Mouse (Mus musculus) liver, adult 2 months (tissue): ENCODE measurements around the gene Gm7579. TPM values are rescaled to one million over a fixed set of nuclear protein-coding genes. Genes with fewer than 3 reads are reported as not detected.

Experiments
- polyA plus RNA-seq: library from polyadenylated mRNA; depleted of rRNA; stranded (reverse); fragments of >200 nt; gene quantifications from 2 replicates; pipeline ENCODE4 v1.2.3, GENCODE M21; 2012; rRNA removed
- total RNA-seq: library from RNA; depleted of rRNA; stranded (reverse); fragments of >200 nt; gene quantifications from 2 replicates; pipeline ENCODE4 v1.2.3, GENCODE M21; 2014; rRNA removed

The Gm7579 gene
- total and polyA plus RNA-seq, 2 experiments = not detected

Other genes with a start within 250 kb of the Gm7579 start
- gene Mob2, start 150.8 kb upstream of the Gm7579 start, total RNA-seq = 26.2 and 27.6 TPM in 2 replicates
- 24.0 and 26.4 TPM in 2 replicates for gene Mob2, start 150.8 kb upstream of the Gm7579 start, polyA plus RNA-seq
- gene Dusp8, start 116.0 kb upstream of the Gm7579 start, total RNA-seq = under 0.01 and 0.07 TPM in 2 replicates
- gene Dusp8, start 116.0 kb upstream of the Gm7579 start, polyA plus RNA-seq = 0.16 and 0.48 TPM in 2 replicates
- gene Gm45618, start 91.1 kb upstream of the Gm7579 start, total RNA-seq = not detected in 2 replicates
- not detected in 2 replicates for gene Gm45618, start 91.1 kb upstream of the Gm7579 start, polyA plus RNA-seq
- gene Gm39115, start 75.8 kb upstream of the Gm7579 start, total RNA-seq = not detected in 2 replicates
- not detected in 2 replicates for gene Gm39115, start 75.8 kb upstream of the Gm7579 start, polyA plus RNA-seq
- not detected in 2 replicates for gene Gm45337, start 67.3 kb upstream of the Gm7579 start, total RNA-seq
- gene Gm45337, start 67.3 kb upstream of the Gm7579 start, polyA plus RNA-seq = not detected in 2 replicates
- gene Gm29735, start 54.7 kb upstream of the Gm7579 start, total RNA-seq = not detected in 2 replicates
- not detected in 2 replicates for gene Gm29735, start 54.7 kb upstream of the Gm7579 start, polyA plus RNA-seq
- gene Gm4553, start 46.1 kb upstream of the Gm7579 start, total RNA-seq = not detected in 2 replicates
- gene Gm4553, start 46.1 kb upstream of the Gm7579 start, polyA plus RNA-seq = not detected in 2 replicates
- gene Krtap5-2, start 35.9 kb upstream of the Gm7579 start, total RNA-seq = not detected in 2 replicates
- not detected in 2 replicates for gene Krtap5-2, start 35.9 kb upstream of the Gm7579 start, polyA plus RNA-seq
- not detected in 2 replicates for gene Gm10153, start 21.5 kb upstream of the Gm7579 start, total RNA-seq
- not detected in 2 replicates for gene Gm10153, start 21.5 kb upstream of the Gm7579 start, polyA plus RNA-seq
- not detected in 2 replicates for gene Krtap5-3, start 10.5 kb upstream of the Gm7579 start, total RNA-seq
- not detected in 2 replicates for gene Krtap5-3, start 10.5 kb upstream of the Gm7579 start, polyA plus RNA-seq
- gene Krtap5-5, start 18.1 kb downstream of the Gm7579 start, total RNA-seq = not detected in 2 replicates
- gene Krtap5-5, start 18.1 kb downstream of the Gm7579 start, polyA plus RNA-seq = not detected in 2 replicates
- not detected in 2 replicates for gene Gm40460, start 29.2 kb downstream of the Gm7579 start, total RNA-seq
- not detected in 2 replicates for gene Gm40460, start 29.2 kb downstream of the Gm7579 start, polyA plus RNA-seq
- gene Gm2431, start 46.5 kb downstream of the Gm7579 start, total RNA-seq = not detected in 2 replicates
- gene Gm2431, start 46.5 kb downstream of the Gm7579 start, polyA plus RNA-seq = not detected in 2 replicates
- not detected in 2 replicates for gene Gm4559, start 62.5 kb downstream of the Gm7579 start, total RNA-seq
- gene Gm4559, start 62.5 kb downstream of the Gm7579 start, polyA plus RNA-seq = not detected in 2 replicates
- gene Krtap5-1, start 85.3 kb downstream of the Gm7579 start, total RNA-seq = not detected in 2 replicates
- not detected in 2 replicates for gene Krtap5-1, start 85.3 kb downstream of the Gm7579 start, polyA plus RNA-seq
- gene Krtap5-4, start 91.7 kb downstream of the Gm7579 start, total RNA-seq = not detected in 2 replicates
- gene Krtap5-4, start 91.7 kb downstream of the Gm7579 start, polyA plus RNA-seq = not detected in 2 replicates
- 0.54 and 0.65 TPM in 2 replicates for gene Ifitm10, start 161.9 kb downstream of the Gm7579 start, total RNA-seq
- gene Ifitm10, start 161.9 kb downstream of the Gm7579 start, polyA plus RNA-seq = 0.71 and 1.00 TPM in 2 replicates
- 126 and 130 TPM in 2 replicates for gene Gm49369, start 170.8 kb downstream of the Gm7579 start, total RNA-seq
- gene Gm49369, start 170.8 kb downstream of the Gm7579 start, polyA plus RNA-seq = 0.38 TPM in 1 of 2 replicates, not detected in the other
- gene Ctsd, start 176.2 kb downstream of the Gm7579 start, total RNA-seq = 215 and 244 TPM in 2 replicates
- 355 and 444 TPM in 2 replicates for gene Ctsd, start 176.2 kb downstream of the Gm7579 start, polyA plus RNA-seq
- gene Syt8, start 223.0 kb downstream of the Gm7579 start, total RNA-seq = not detected in 2 replicates
- not detected in 2 replicates for gene Syt8, start 223.0 kb downstream of the Gm7579 start, polyA plus RNA-seq
- gene Tnni2, start 229.9 kb downstream of the Gm7579 start, total RNA-seq = 10.1 TPM in 1 of 2 replicates, not detected in the other
- gene Tnni2, start 229.9 kb downstream of the Gm7579 start, polyA plus RNA-seq = not detected in 2 replicates
- 1.4 and 1.8 TPM in 2 replicates for gene Lsp1, start 248.9 kb downstream of the Gm7579 start, total RNA-seq
- 3.1 and 6.0 TPM in 2 replicates for gene Lsp1, start 248.9 kb downstream of the Gm7579 start, polyA plus RNA-seq